Mouse (Mus musculus) forebrain, embryonic 14.5 days (tissue): ENCODE measurements around the gene Fhl3. TPM values are rescaled to one million over a fixed set of nuclear protein-coding genes. Genes with fewer than 3 reads are reported as not detected.

Experiments used
- ATAC-seq: fragments of 200-750 bp; cut with Nextera tagmentation; 2 replicates; pipeline ENCODE4 v1.8.0; 2017; ENCODE audit warnings: mild to moderate bottlenecking, moderate library complexity
- DNase-seq: peaks from one replicate; pipeline ENCODE4 v3.0.0-alpha.2; 2015; ENCODE audit warnings: low spot score
- H3K27ac ChIP-seq: fragments of 300-500 bp; sonication (generic); 2 replicates; pipeline ENCODE4 v1.5.1; 2014; ENCODE audit warnings: low read depth, mild to moderate bottlenecking, control low read depth, low read length, moderate library complexity
- H3K27me3 ChIP-seq: fragments of 300-500 bp; sonication (generic); replicated peaks from 2 replicates; pipeline ENCODE4 v1.6.1; 2014; ENCODE audit warnings: low read length, control low read depth, mixed read lengths; ENCODE audit not compliant: control insufficient read depth, insufficient read depth
- H3K36me3 ChIP-seq: fragments of 300-500 bp; sonication (generic); 2 replicates; pipeline ENCODE4 v1.6.1; 2014; ENCODE audit warnings: low read length, control low read depth; ENCODE audit not compliant: control insufficient read depth, insufficient read depth
- H3K4me1 ChIP-seq: fragments of 300-500 bp; sonication (generic); 2 replicates; pipeline ENCODE4 v1.6.1; 2014; ENCODE audit warnings: antibody characterized with exemption, low read length, control low read depth; ENCODE audit not compliant: control insufficient read depth, insufficient read depth
- H3K4me2 ChIP-seq: fragments of 300-500 bp; sonication (generic); 2 replicates; pipeline ENCODE4 v1.6.1; 2014; ENCODE audit warnings: mild to moderate bottlenecking, control low read depth, low read length
- H3K4me3 ChIP-seq: fragments of 300-500 bp; sonication (generic); 2 replicates; pipeline ENCODE4 v1.5.1; 2014; ENCODE audit warnings: low read depth, low read length, control low read depth
- H3K9ac ChIP-seq: fragments of 300-500 bp; sonication (generic); 2 replicates; pipeline ENCODE4 v1.6.1; 2014; ENCODE audit warnings: mild to moderate bottlenecking, low read length, control low read depth, moderate library complexity
- H3K9me3 ChIP-seq: fragments of 300-500 bp; sonication (generic); replicated peaks from 2 replicates; pipeline ENCODE4 v1.6.1; 2016; ENCODE audit warnings: low read length, control low read depth, mixed read lengths; ENCODE audit not compliant: control insufficient read depth
- WGBS: fragments of 180-500 bp; shearing (Covaris S2); extraction: QIAGEN DNeasy Blood & Tissue Kit; methylation state at CpG from one replicate; pipeline ENCODE4 v1.1.7; 2014; 5-methylcytosine and 5-hydroxymethylcytosine counted together
- polyA plus RNA-seq: library from polyadenylated mRNA; unstranded; fragments of >200 nt; fragmentation: Nextera tagmentation; extraction: Ambion mirVana; gene quantifications from 2 replicates; pipeline ENCODE4 v1.2.1, GENCODE M21; 2014

Gene Fhl3
- polyA plus RNA-seq, 1 experiment from 2014 or later: 1.4 TPM

- Histone ChIP-seq H3K9ac (peak overlapping the region; percentile 87; the same call in 1 of the 2 replicates), H3K36me3 (peaks cover 11% of the 10 kb centered on the region; the same call in 1 of the 2 replicates), H3K4me3 (peak overlapping the region; percentile 93), H3K27ac (no peak overlapping the region), H3K27me3 (no peaks in the 10 kb centered on the region), H3K4me2 (peak overlapping the region; percentile 73), H3K4me1 (peaks cover 5% of the 10 kb centered on the region; the same call in 1 of the 2 replicates), H3K9me3 (no peaks in the 10 kb centered on the region)
- DNase-seq (no peak), ATAC-seq (no peak)
- WGBS: 77% methylated on average over 3 of the region's 3 CpGs
These were observed 8.1 kb upstream of the Fhl3 start for GRCm38 (mm10) chr4:124692416-124692861.

- Histone ChIP-seq H3K27ac (peak within 1 kb of the TSS; percentile 30; the same call in 1 of the 2 replicates), H3K9me3 (no peaks in the 10 kb centered on the region), H3K4me3 (peak within 1 kb of the TSS; percentile 93), H3K4me2 (peak within 1 kb of the TSS; percentile 73), H3K9ac (peak within 1 kb of the TSS; percentile 87), H3K27me3 (no peaks in the 10 kb centered on the region), H3K36me3 (peaks cover 9% of the 10 kb centered on the region; the same call in 1 of the 2 replicates), H3K4me1 (peaks cover 5% of the 10 kb centered on the region; the same call in 1 of the 2 replicates)
- WGBS: under 1% methylated on average over 43 of the region's 43 CpGs
- DNase-seq (peak; percentile 96), ATAC-seq (peak; percentile 99)
These were observed 7.2 kb upstream of the Fhl3 start, which contains the start of gene Utp11 for GRCm38 (mm10) chr4:124693135-124693894. Gene Utp11, minus strand, starts transcription at chr4:124693600.

DNA sequence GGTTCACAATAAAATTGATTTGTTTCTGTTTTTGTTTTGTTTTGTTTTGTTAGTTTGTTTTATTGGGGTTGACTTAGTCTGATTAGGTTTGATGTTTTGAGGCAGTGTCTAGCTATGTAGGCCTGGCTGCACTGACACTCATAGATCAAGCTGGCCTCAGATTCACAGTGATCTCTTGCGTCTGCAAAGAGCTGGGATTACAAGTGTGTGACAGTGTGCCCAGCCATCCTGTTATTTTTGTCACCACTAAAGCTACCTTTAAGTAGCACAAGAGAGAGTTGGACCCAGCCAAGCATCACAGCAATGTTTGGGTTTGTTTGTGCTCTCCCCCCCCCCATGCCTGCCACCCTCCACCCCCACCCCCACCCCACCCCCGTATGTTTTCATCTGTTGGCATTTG, 5.9 kb upstream of the Fhl3 start:
- DNase-seq: no peak
- Histone ChIP-seq H3K36me3 (0 out of 2 replicates have a peak, but pooled peaks cover 8% of the 10 kb centered on the region), H3K9ac (no peak overlapping the region), H3K4me3 (no peak overlapping the region), H3K9me3 (no peaks in the 10 kb centered on the region), H3K4me1 (peaks cover 5% of the 10 kb centered on the region; the same call in 1 of the 2 replicates), H3K27me3 (no peaks in the 10 kb centered on the region), H3K4me2 (no peak overlapping the region), H3K27ac (no peak overlapping the region)
- no peak for ATAC-seq
- 84% methylated on average over 2 of the region's 2 CpGs for WGBS

GRCm38 (mm10) chr4:124695786-124696516, 4.5 kb upstream of the Fhl3 start:
- H3K36me3 ChIP-seq: 0 out of 2 replicates have a peak, but pooled peaks cover 4% of the 10 kb centered on the region
- no peak overlapping the region for H3K27ac ChIP-seq
- DNase-seq: no peak
- H3K9ac ChIP-seq: no peak overlapping the region
- no peak for ATAC-seq
- H3K27me3 ChIP-seq: 0 out of 2 replicates have a peak, but pooled peaks cover 2% of the 10 kb centered on the region
- no peak overlapping the region for H3K4me3 ChIP-seq
- 15% methylated on average over 18 of the region's 18 CpGs for WGBS
- no peaks in the 10 kb centered on the region for H3K9me3 ChIP-seq
- peaks cover 6% of the 10 kb centered on the region for H3K4me1 ChIP-seq
- H3K4me2 ChIP-seq: no peak overlapping the region

DNA sequence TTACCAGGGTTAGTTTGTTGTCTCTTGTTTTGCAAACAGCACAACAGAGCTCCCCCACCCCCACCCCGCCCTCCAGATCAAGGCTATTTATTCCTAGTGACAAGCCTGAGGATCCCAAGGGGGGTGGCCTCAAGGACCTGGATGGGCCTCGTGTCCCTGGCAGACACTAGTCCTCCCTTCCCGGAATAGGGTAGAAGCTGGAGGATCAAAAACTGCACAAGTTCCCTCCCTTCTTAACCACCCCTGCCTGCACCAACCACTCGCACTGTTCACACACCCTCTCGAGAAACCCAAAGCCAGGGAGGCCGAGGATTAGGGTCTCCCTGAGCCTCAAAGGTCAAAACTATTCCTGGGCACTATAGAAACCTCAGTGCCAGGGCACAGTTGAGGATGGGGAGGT, 710 bp upstream of the Fhl3 start:
- H3K27ac ChIP-seq: no peak overlapping the region
- DNase-seq (no peak), ATAC-seq (no peak)
- 0 out of 2 replicates have a peak, but pooled peaks cover 4% of the 10 kb centered on the region for H3K27me3 ChIP-seq
- peaks cover 20% of the 10 kb centered on the region for H3K4me1 ChIP-seq
- H3K9me3 ChIP-seq: no peaks in the 10 kb centered on the region
- peak overlapping the region; percentile 57; the same call in 1 of the 2 replicates for H3K4me3 ChIP-seq
- no peak overlapping the region for H3K9ac ChIP-seq
- WGBS: 11% methylated on average over 6 of the region's 6 CpGs
- H3K36me3 ChIP-seq: no peaks in the 10 kb centered on the region
- H3K4me2 ChIP-seq: peak overlapping the region; percentile 99

DNA sequence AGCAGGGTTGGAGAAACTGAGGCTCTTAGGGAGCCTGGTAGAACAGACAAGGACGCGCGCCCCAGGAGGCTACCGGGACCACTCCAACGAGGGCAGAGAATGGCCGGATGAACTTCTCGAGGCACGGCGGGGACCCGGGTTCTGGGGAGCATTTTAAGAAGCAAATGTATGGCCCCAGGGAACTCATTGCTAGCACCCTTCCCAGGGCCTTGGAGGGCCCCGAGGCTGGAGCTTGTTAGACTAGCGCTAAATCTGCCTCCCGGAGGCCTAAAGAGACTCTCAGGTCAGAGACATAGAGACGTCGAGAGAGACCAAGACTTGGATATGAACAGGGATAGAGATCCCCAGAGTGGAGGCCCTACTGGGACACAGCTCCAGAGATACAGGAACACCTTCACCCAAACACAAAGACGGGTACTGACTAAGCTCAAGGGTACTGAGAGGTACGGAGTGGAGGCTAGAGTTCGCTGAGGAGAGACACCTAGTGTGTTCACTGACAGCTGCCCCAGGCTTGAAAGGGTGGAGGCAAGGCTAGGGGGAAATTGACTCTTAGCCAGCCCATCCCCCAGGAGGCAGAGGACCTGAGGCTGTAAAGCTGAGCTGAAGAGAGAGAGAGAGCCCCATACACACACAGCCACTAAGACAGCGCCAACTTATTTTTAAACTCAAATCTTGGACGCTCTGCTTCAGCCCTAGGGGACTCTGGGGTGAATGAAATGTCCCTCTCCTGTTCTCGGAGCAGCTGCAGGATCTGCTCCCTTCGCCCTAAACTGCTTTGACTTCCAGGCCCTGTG, 748 bp downstream of the Fhl3 start:
- H3K4me3 ChIP-seq: peak overlapping the region; percentile 57
- WGBS: 5% methylated on average over 22 of the region's 22 CpGs
- ATAC-seq (peak; percentile 19; the same call in 1 of the 2 replicates), DNase-seq (peak; percentile 37)
- no peaks in the 10 kb centered on the region for H3K9me3 ChIP-seq
- 0 out of 2 replicates have a peak, but pooled peaks cover 4% of the 10 kb centered on the region for H3K27me3 ChIP-seq
- peak overlapping the region; percentile 70 for H3K9ac ChIP-seq
- peaks cover 21% of the 10 kb centered on the region for H3K4me1 ChIP-seq
- H3K4me2 ChIP-seq: peak overlapping the region; percentile 99
- no peak overlapping the region; the same call in 1 of the 2 replicates for H3K27ac ChIP-seq
- H3K36me3 ChIP-seq: no peaks in the 10 kb centered on the region

DNA sequence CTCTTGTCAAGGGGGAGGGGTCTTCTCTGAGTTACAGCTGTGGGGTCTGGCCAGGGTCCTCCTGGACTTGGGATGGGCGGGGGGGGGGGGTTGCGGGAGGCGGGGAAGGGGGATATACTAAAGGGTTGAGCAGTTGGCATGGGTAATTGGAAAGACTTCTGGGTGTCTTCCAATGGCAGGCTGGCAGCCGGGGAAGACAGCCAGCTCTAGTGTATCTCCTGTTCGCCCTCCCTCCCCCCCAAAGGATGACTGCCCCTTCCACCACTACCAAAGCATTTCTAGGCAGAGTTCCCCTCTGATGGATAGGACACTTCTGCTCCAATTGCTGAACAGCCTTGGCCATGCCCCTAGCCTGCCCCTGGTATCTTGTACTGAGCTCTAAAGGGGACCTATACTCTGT, 1.4 kb downstream of the Fhl3 start:
- Histone ChIP-seq H3K27ac (peak overlapping the region; percentile 15; the same call in 1 of the 2 replicates), H3K4me3 (0 out of 2 replicates have a peak overlapping the region, but pooled peaks have one; percentile 57), H3K4me2 (peak overlapping the region; percentile 99), H3K36me3 (no peaks in the 10 kb centered on the region), H3K4me1 (peaks cover 21% of the 10 kb centered on the region), H3K9ac (no peak overlapping the region), H3K27me3 (0 out of 2 replicates have a peak, but pooled peaks cover 4% of the 10 kb centered on the region), H3K9me3 (no peaks in the 10 kb centered on the region)
- peak; percentile 67 for DNase-seq
- 22% methylated on average over 4 of the region's 5 CpGs for WGBS
- ATAC-seq: peak; percentile 10; the same call in 1 of the 2 replicates

DNA sequence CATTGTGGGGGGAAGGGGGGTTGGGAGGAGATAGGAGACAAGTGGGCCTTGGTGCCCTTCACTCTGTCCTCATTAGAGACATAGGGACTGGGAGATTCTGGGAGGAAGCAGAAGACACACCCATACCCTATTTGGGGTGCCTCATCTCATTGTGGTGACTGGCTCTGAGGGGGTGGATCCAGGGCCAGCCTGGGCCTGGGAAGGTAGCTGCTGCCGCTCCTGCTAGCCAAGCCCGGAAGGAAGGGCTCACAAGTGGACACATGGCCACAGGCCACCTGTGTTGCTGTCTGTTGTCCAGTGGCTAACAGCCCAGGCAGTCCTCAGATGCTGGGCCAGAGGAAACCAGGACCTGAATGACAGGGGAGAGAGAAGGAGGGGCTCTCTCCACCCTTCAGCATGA, 2.9 kb downstream of the Fhl3 start:
- DNase-seq (no peak), ATAC-seq (no peak)
- H3K4me1 ChIP-seq: peaks cover 21% of the 10 kb centered on the region
- no peak overlapping the region; the same call in 1 of the 2 replicates for H3K27ac ChIP-seq
- no peaks in the 10 kb centered on the region for H3K9me3 ChIP-seq
- WGBS: 11% methylated on average over 2 of the region's 2 CpGs
- no peak overlapping the region for H3K4me2 ChIP-seq
- H3K4me3 ChIP-seq: no peak overlapping the region
- H3K36me3 ChIP-seq: no peaks in the 10 kb centered on the region
- H3K9ac ChIP-seq: no peak overlapping the region
- 0 out of 2 replicates have a peak, but pooled peaks cover 4% of the 10 kb centered on the region for H3K27me3 ChIP-seq
